Mouse (Mus musculus): ENCODE results near the gene Tubgcp4. TPM values are rescaled to one million over a fixed set of nuclear protein-coding genes. Genes with fewer than 3 reads are reported as not detected.

Gene Tubgcp4
- polyA plus RNA-seq (2012; rRNA removed): 33.2 and 35.6 TPM in 2 replicates

GRCm38 (mm10) chr2:121170481-121170971 lies at the start of gene Tubgcp4:
Gene Tubgcp4, plus strand, starts transcription at chr2:121170654.

GRCm38 (mm10) chr2:121140018-121140882 lies 30.2 kb upstream of the Tubgcp4 start, which contains the start of the genes Adal and Lcmt2:
Gene Adal, plus strand, starts transcription at chr2:121140428.
Gene Lcmt2, minus strand, starts transcription at chr2:121140653.

GRCm38 (mm10) chr2:121170980-121171742 lies 707 bp downstream of the Tubgcp4 start, which contains the start of gene Zscan29:
Gene Zscan29, minus strand, starts transcription at chr2:121171125.

Other genes with a start within 250 kb of the Tubgcp4 start
- 38.9 and 39.3 TPM in 2 replicates for gene Ubr1, start 199.9 kb upstream of the Tubgcp4 start, polyA plus RNA-seq (2012; rRNA removed)
- 6.1 and 6.5 TPM in 2 replicates for gene Tmem62, start 193.6 kb upstream of the Tubgcp4 start, polyA plus RNA-seq (2012; rRNA removed)
- gene Ccndbp1, start 162.3 kb upstream of the Tubgcp4 start, polyA plus RNA-seq (2012; rRNA removed): 11.6 and 15.0 TPM in 2 replicates
- gene Epb42, start 133.6 kb upstream of the Tubgcp4 start, polyA plus RNA-seq (2012; rRNA removed): 0.09 and 0.28 TPM in 2 replicates
- gene Tgm5, start 84.8 kb upstream of the Tubgcp4 start, polyA plus RNA-seq (2012; rRNA removed): 0.05 TPM in 1 of 2 replicates, not detected in the other
- 0.12 TPM in 1 of 2 replicates, not detected in the other for gene Tgm7, start 60.9 kb upstream of the Tubgcp4 start, polyA plus RNA-seq (2012; rRNA removed)
- gene Adal, start 30.2 kb upstream of the Tubgcp4 start, polyA plus RNA-seq (2012; rRNA removed): 3.1 and 8.3 TPM in 2 replicates
- gene Lcmt2, start 30.0 kb upstream of the Tubgcp4 start, polyA plus RNA-seq (2012; rRNA removed): 14.1 and 18.8 TPM in 2 replicates
- gene Zscan29, start 471 bp downstream of the Tubgcp4 start, polyA plus RNA-seq (2012; rRNA removed): 2.4 and 3.1 TPM in 2 replicates
- gene Trp53bp1, start 100.8 kb downstream of the Tubgcp4 start, polyA plus RNA-seq (2012; rRNA removed): 56.6 and 57.0 TPM in 2 replicates
- 10.2 and 12.5 TPM in 2 replicates for gene Map1a, start 118.9 kb downstream of the Tubgcp4 start, polyA plus RNA-seq (2012; rRNA removed)
- gene Ppip5k1, start 184.7 kb downstream of the Tubgcp4 start, polyA plus RNA-seq (2012; rRNA removed): 25.1 and 26.8 TPM in 2 replicates
- gene Ckmt1, start 187.1 kb downstream of the Tubgcp4 start, polyA plus RNA-seq (2012; rRNA removed): 16.1 and 24.9 TPM in 2 replicates
- 0.59 and 0.79 TPM in 2 replicates for gene Strc, start 216.5 kb downstream of the Tubgcp4 start, polyA plus RNA-seq (2012; rRNA removed)
- gene Pdia3, start 243.1 kb downstream of the Tubgcp4 start, polyA plus RNA-seq (2012; rRNA removed): 2,081 and 3,481 TPM in 2 replicates
- gene Catsper2, start 243.1 kb downstream of the Tubgcp4 start, polyA plus RNA-seq (2012; rRNA removed): 1.1 and 1.7 TPM in 2 replicates